Mouse (Mus musculus) heart, postnatal 0 days (tissue): ENCODE results near the gene Slc39a11. TPM values are rescaled to one million over a fixed set of nuclear protein-coding genes. Genes with fewer than 3 reads are reported as not detected.

ENCODE experiments used
- ATAC-seq: fragments of 200-750 bp; cut with Nextera tagmentation; 2 replicates; pipeline ENCODE4 v1.8.0; 2017; ENCODE audit warnings: low read depth, moderate number of reproducible peaks, moderate library complexity; ENCODE audit not compliant: insufficient read depth
- DNase-seq: peaks from one replicate; pipeline ENCODE4 v3.0.0-alpha.2; 2016; ENCODE audit warnings: low spot score
- H3K27ac ChIP-seq: fragments of 300-500 bp; sonication (generic); 2 replicates; pipeline ENCODE4 v1.5.1; 2014; ENCODE audit warnings: low read depth, mild to moderate bottlenecking
- H3K27me3 ChIP-seq: fragments of 300-500 bp; sonication (generic); 2 replicates; pipeline ENCODE4 v1.6.1; 2014; ENCODE audit warnings: low read length, mixed read lengths; ENCODE audit not compliant: control insufficient read depth, insufficient read depth
- H3K36me3 ChIP-seq: fragments of 300-500 bp; sonication (generic); replicated peaks from 2 replicates; pipeline ENCODE4 v1.6.1; 2014; ENCODE audit warnings: low read length, mixed read lengths; ENCODE audit not compliant: control insufficient read depth, insufficient read depth
- H3K4me1 ChIP-seq: fragments of 300-500 bp; sonication (generic); 2 replicates; pipeline ENCODE4 v1.6.1; 2014; ENCODE audit warnings: antibody characterized with exemption; ENCODE audit not compliant: control insufficient read depth, insufficient read depth
- H3K4me2 ChIP-seq: fragments of 300-500 bp; sonication (generic); 2 replicates; pipeline ENCODE4 v1.6.1; 2014; ENCODE audit warnings: low read depth, mild to moderate bottlenecking, low read length, moderate library complexity
- H3K4me3 ChIP-seq: fragments of 300-500 bp; sonication (generic); 2 replicates; pipeline ENCODE4 v1.5.1; 2014; ENCODE audit warnings: low read depth, low read length
- H3K9ac ChIP-seq: fragments of 300-500 bp; sonication (generic); replicated peaks from 2 replicates; pipeline ENCODE4 v1.6.1; 2014; ENCODE audit warnings: low read depth, low read length, mixed read lengths
- H3K9me3 ChIP-seq: fragments of 300-500 bp; sonication (generic); replicated peaks from 2 replicates; pipeline ENCODE4 v1.6.1; 2016; ENCODE audit warnings: low read length; ENCODE audit not compliant: control insufficient read depth
- CTCF ChIP-seq: IDR thresholded peaks from 2 replicates; pipeline ENCODE4 v1.5.1; 2016; ENCODE audit warnings: antibody characterized with exemption, control low read depth, low read depth
- EP300 ChIP-seq: IDR thresholded peaks from 2 replicates; pipeline ENCODE4 v1.6.1; 2016; ENCODE audit warnings: antibody characterized with exemption, low read depth
- WGBS: fragments of 180-500 bp; shearing (Covaris S2); extraction: QIAGEN DNeasy Blood & Tissue Kit; methylation state at CpG from one replicate; pipeline ENCODE4 v1.1.7; 2014; 5-methylcytosine and 5-hydroxymethylcytosine counted together
- polyA plus RNA-seq: library from polyadenylated mRNA; unstranded; fragments of >200 nt; fragmentation: Nextera tagmentation; extraction: Ambion mirVana; gene quantifications from 2 replicates; pipeline ENCODE4 v1.2.1, GENCODE M21; 2015
- total RNA-seq: library from RNA; depleted of rRNA; stranded (reverse); fragments of >200 nt; gene quantifications from 2 replicates; pipeline ENCODE4 v1.2.3, GENCODE M21; 2014; ENCODE audit warnings: low replicate concordance

Slc39a11 gene
- total and polyA plus RNA-seq, 2 experiments from 2014 or later: 8.6 to 16.3 TPM

- no peak for TF ChIP-seq CTCF
- no peak for ATAC-seq
- Histone ChIP-seq H3K4me1 (no peaks in the 10 kb centered on the region), H3K27ac (no peak overlapping the region), H3K4me2 (no peak overlapping the region), H3K27me3 (no peaks in the 10 kb centered on the region), H3K4me3 (no peak overlapping the region), H3K9me3 (no peaks in the 10 kb centered on the region), H3K36me3 (peaks cover 92% of the 10 kb centered on the region), H3K9ac (no peak overlapping the region)
- 89% methylated on average over 4 of the region's 4 CpGs for WGBS
- DNase-seq: no peak
Measured at GRCm38 (mm10) chr11:113658763-113659162, 8.9 kb upstream of the Slc39a11 start.

GRCm38 (mm10) chr11:113658319-113658718, 8.4 kb upstream of the Slc39a11 start:
- no peak for DNase-seq
- ATAC-seq: no peak
- Histone ChIP-seq H3K4me1 (no peaks in the 10 kb centered on the region), H3K36me3 (peaks cover 92% of the 10 kb centered on the region), H3K9ac (no peak overlapping the region), H3K4me3 (no peak overlapping the region), H3K27ac (no peak overlapping the region), H3K27me3 (no peaks in the 10 kb centered on the region), H3K4me2 (no peak overlapping the region), H3K9me3 (no peaks in the 10 kb centered on the region)
- 88% methylated on average over 8 of the region's 8 CpGs for WGBS
- no peak for TF ChIP-seq CTCF
- no peak for TF ChIP-seq EP300

- H3K4me1 ChIP-seq: no peaks in the 10 kb centered on the region
- H3K27ac ChIP-seq: no peak overlapping the region
- no peak overlapping the region for H3K4me3 ChIP-seq
- H3K9me3 ChIP-seq: no peaks in the 10 kb centered on the region
- TF ChIP-seq EP300 (no peak), CTCF (no peak)
- 67% methylated on average over 4 of the region's 4 CpGs for WGBS
- H3K27me3 ChIP-seq: no peaks in the 10 kb centered on the region
- no peak for ATAC-seq
- no peak overlapping the region for H3K9ac ChIP-seq
- DNase-seq: no peak
- H3K4me2 ChIP-seq: no peak overlapping the region
- H3K36me3 ChIP-seq: peaks cover 96% of the 10 kb centered on the region
Measured at GRCm38 (mm10) chr11:113657221-113657620, 7.3 kb upstream of the Slc39a11 start.

- no peaks in the 10 kb centered on the region for H3K9me3 ChIP-seq
- ATAC-seq (no peak), DNase-seq (no peak)
- H3K4me1 ChIP-seq: no peaks in the 10 kb centered on the region
- H3K4me2 ChIP-seq: no peak overlapping the region
- no peak overlapping the region for H3K9ac ChIP-seq
- no peak overlapping the region for H3K27ac ChIP-seq
- H3K27me3 ChIP-seq: no peaks in the 10 kb centered on the region
- no peak overlapping the region for H3K4me3 ChIP-seq
- TF ChIP-seq CTCF (no peak), EP300 (no peak)
- H3K36me3 ChIP-seq: peaks cover 94% of the 10 kb centered on the region
- 81% methylated on average over 8 of the region's 8 CpGs for WGBS
Measured at GRCm38 (mm10) chr11:113656511-113656932, 6.6 kb upstream of the Slc39a11 start.

GRCm38 (mm10) chr11:113654561-113655270, 4.8 kb upstream of the Slc39a11 start:
- Histone ChIP-seq H3K27ac (no peak overlapping the region), H3K4me1 (no peaks in the 10 kb centered on the region), H3K4me3 (no peak overlapping the region), H3K9ac (no peak overlapping the region), H3K4me2 (no peak overlapping the region), H3K36me3 (peaks cover 80% of the 10 kb centered on the region), H3K27me3 (no peaks in the 10 kb centered on the region), H3K9me3 (no peaks in the 10 kb centered on the region)
- no peak for TF ChIP-seq EP300
- TF ChIP-seq CTCF: no peak
- 80% methylated on average over 18 of the region's 18 CpGs for WGBS
- ATAC-seq: no peak
- DNase-seq: no peak

GRCm38 (mm10) chr11:113654105-113654504, 4.2 kb upstream of the Slc39a11 start:
- no peak overlapping the region for H3K27ac ChIP-seq
- no peaks in the 10 kb centered on the region for H3K4me1 ChIP-seq
- no peak overlapping the region for H3K4me3 ChIP-seq
- H3K9me3 ChIP-seq: no peaks in the 10 kb centered on the region
- no peak for TF ChIP-seq EP300
- TF ChIP-seq CTCF: no peak
- no peaks in the 10 kb centered on the region for H3K27me3 ChIP-seq
- peaks cover 73% of the 10 kb centered on the region for H3K36me3 ChIP-seq
- ATAC-seq: no peak
- 90% methylated on average over 15 of the region's 15 CpGs for WGBS
- H3K9ac ChIP-seq: no peak overlapping the region
- no peak overlapping the region for H3K4me2 ChIP-seq
- DNase-seq: no peak
